Mouse (Mus musculus) MEL (cell line): ENCODE results near the gene Sdhaf1. TPM values are rescaled to one million over a fixed set of nuclear protein-coding genes. Genes with fewer than 3 reads are reported as not detected.

ENCODE experiments used
- DNase-seq: peaks from one replicate; pipeline ENCODE4 v3.0.0; 2011; ENCODE audit warnings: low read depth, low spot score
- H3K27ac ChIP-seq: 2 replicates; pipeline ENCODE4 v1.5.1; 2012; ENCODE audit warnings: low read depth, mild to moderate bottlenecking, control low read depth, low read length, moderate library complexity; ENCODE audit not compliant: control insufficient read depth
- H3K27me3 ChIP-seq, 2 experiments: fragments of 150-350 bp in 1 of 2; sonication (generic) in 1 of 2; 2 replicates each; pipeline ENCODE4 v1.6.1; 2012; ENCODE audit warnings: low read length in 2 of 2, mild to moderate bottlenecking in 2 of 2, improper control_type of control experiment in 1 of 2, moderate library complexity in 1 of 2; ENCODE audit not compliant: insufficient read depth in 2 of 2, control insufficient read depth in 1 of 2
- H3K36me3 ChIP-seq, 2 experiments: 2 replicates each; pipeline ENCODE4 v1.6.1; 2012 to 2014; ENCODE audit warnings: low read length in 2 of 2, improper control_type of control experiment in 1 of 2, inconsistent platforms in 1 of 2, mild to moderate bottlenecking in 1 of 2; ENCODE audit not compliant: insufficient read depth in 2 of 2, control insufficient read depth in 1 of 2
- H3K4me1 ChIP-seq, 2 experiments: fragments of 150-350 bp in 1 of 2; sonication (generic) in 1 of 2; 2 replicates each; pipeline ENCODE4 v1.6.1; 2012; ENCODE audit warnings: low read length in 2 of 2, improper control_type of control experiment in 1 of 2, mild to moderate bottlenecking in 1 of 2; ENCODE audit not compliant: insufficient read depth in 2 of 2, control insufficient read depth in 1 of 2
- H3K4me3 ChIP-seq, 2 experiments: fragments of 150-350 bp in 1 of 2; sonication (generic) in 1 of 2; 2 replicates each; pipeline ENCODE4 v1.5.1; 2012; ENCODE audit warnings: low read depth in 2 of 2, low read length in 2 of 2, mild to moderate bottlenecking in 2 of 2, moderate library complexity in 2 of 2, control low read depth in 1 of 2, improper control_type of control experiment in 1 of 2; ENCODE audit not compliant: control insufficient read depth in 1 of 2, insufficient read depth in 1 of 2
- H3K79me2 ChIP-seq: 2 replicates; pipeline ENCODE4 v1.6.1; 2012; ENCODE audit warnings: mild to moderate bottlenecking, low read length, moderate library complexity; ENCODE audit not compliant: control insufficient read depth, poor library complexity, insufficient read depth
- H3K9ac ChIP-seq: 2 replicates; pipeline ENCODE4 v1.6.1; 2012; ENCODE audit warnings: low read depth, mild to moderate bottlenecking, control low read depth, low read length, moderate library complexity; ENCODE audit not compliant: control insufficient read depth, poor library complexity, severe bottlenecking
- H3K9me3 ChIP-seq: fragments of 150-350 bp; sonication (generic); replicated peaks from 2 replicates; pipeline ENCODE4 v1.6.1; 2012; ENCODE audit warnings: mild to moderate bottlenecking, low read length, improper control_type of control experiment, moderate library complexity; ENCODE audit not compliant: insufficient read depth
- BHLHE40 ChIP-seq: IDR thresholded peaks from 2 replicates; pipeline ENCODE4 v1.6.1; 2012; ENCODE audit warnings: low read depth, mild to moderate bottlenecking, inconsistent platforms, low read length, improper control_type of control experiment, borderline replicate concordance
- CHD1 ChIP-seq: IDR thresholded peaks from 2 replicates; pipeline ENCODE4 v1.6.1; 2012; ENCODE audit warnings: low read depth, mild to moderate bottlenecking, inconsistent platforms, low read length, improper control_type of control experiment
- CHD2 ChIP-seq: IDR thresholded peaks from 2 replicates; pipeline ENCODE4 v1.6.1; 2011; ENCODE audit warnings: low read length, improper control_type of control experiment
- CTCF ChIP-seq, 3 experiments: IDR thresholded peaks in 2 of 3; conservative IDR thresholded peaks in 1 of 3; 2 replicates each; pipeline ENCODE4 v1.5.1; 2011 to 2012; ENCODE audit warnings: low read length in 3 of 3, low read depth in 2 of 3, mild to moderate bottlenecking in 2 of 3, improper control_type of control experiment in 1 of 3, inconsistent platforms in 1 of 3, mixed read lengths in 1 of 3, moderate library complexity in 1 of 3; ENCODE audit not compliant: control insufficient read depth in 1 of 3, insufficient read depth in 1 of 3, poor library complexity in 1 of 3, severe bottlenecking in 1 of 3
- ELF1 ChIP-seq: IDR thresholded peaks from 2 replicates; pipeline ENCODE4 v1.6.1; 2014; ENCODE audit warnings: low read depth, mild to moderate bottlenecking, inconsistent platforms, low read length, improper control_type of control experiment, moderate library complexity
- EP300 ChIP-seq, 2 experiments: IDR thresholded peaks; 2 replicates each; pipeline ENCODE4 v1.6.1; 2011; ENCODE audit warnings: improper control_type of control experiment in 2 of 2, low read length in 2 of 2, low read depth in 1 of 2, mild to moderate bottlenecking in 1 of 2
- ETS1 ChIP-seq: IDR thresholded peaks from 2 replicates; pipeline ENCODE4 v1.6.1; 2012; ENCODE audit warnings: low read depth, mild to moderate bottlenecking, inconsistent platforms, low read length, improper control_type of control experiment, moderate library complexity
- GABPA ChIP-seq: IDR thresholded peaks from 2 replicates; pipeline ENCODE4 v1.6.1; 2012; ENCODE audit warnings: low read depth, mild to moderate bottlenecking, inconsistent platforms, low read length, improper control_type of control experiment, moderate library complexity
- GATA1 ChIP-seq: IDR thresholded peaks from 2 replicates; pipeline ENCODE4 v1.6.1; 2011; ENCODE audit warnings: low read depth, low read length, improper control_type of control experiment
- JUND ChIP-seq: IDR thresholded peaks from 2 replicates; pipeline ENCODE4 v1.6.1; 2011; ENCODE audit warnings: low read depth, mild to moderate bottlenecking, improper control_type of control experiment, low read length
- KAT2A ChIP-seq: conservative IDR thresholded peaks from 2 replicates; pipeline ENCODE4 v1.6.1; 2012; ENCODE audit warnings: low read depth, low read length, improper control_type of control experiment, inconsistent platforms
- MAFK ChIP-seq: IDR thresholded peaks from 2 replicates; pipeline ENCODE4 v1.6.1; 2011; ENCODE audit warnings: low read depth, mild to moderate bottlenecking, low read length, improper control_type of control experiment, borderline replicate concordance
- MAZ ChIP-seq: IDR thresholded peaks from 2 replicates; pipeline ENCODE4 v1.6.1; 2012; ENCODE audit warnings: low read depth, mild to moderate bottlenecking, inconsistent platforms, low read length, improper control_type of control experiment
- MEF2A ChIP-seq: IDR thresholded peaks from 2 replicates; pipeline ENCODE4 v1.6.1; 2014; ENCODE audit warnings: low read depth, mild to moderate bottlenecking, inconsistent platforms, low read length, improper control_type of control experiment; ENCODE audit not compliant: poor library complexity, insufficient replicate concordance, severe bottlenecking; ENCODE audit errors: extremely low read depth
- MXI1 ChIP-seq: IDR thresholded peaks from 2 replicates; pipeline ENCODE4 v1.6.1; 2011; ENCODE audit warnings: mild to moderate bottlenecking, low read depth, low read length, improper control_type of control experiment
- MYC ChIP-seq: IDR thresholded peaks from 2 replicates; pipeline ENCODE4 v1.6.1; 2011; ENCODE audit warnings: low read depth, mild to moderate bottlenecking, low read length, improper control_type of control experiment, moderate library complexity
- NELFE ChIP-seq: IDR thresholded peaks from 2 replicates; pipeline ENCODE4 v1.6.1; 2011; ENCODE audit warnings: low read depth, low read length, improper control_type of control experiment
- NRF1 ChIP-seq: IDR thresholded peaks from 2 replicates; pipeline ENCODE4 v1.6.1; 2014; ENCODE audit warnings: low read depth, mild to moderate bottlenecking, inconsistent platforms, low read length, improper control_type of control experiment, moderate library complexity; ENCODE audit not compliant: poor library complexity, insufficient read depth, severe bottlenecking
- POLR2AphosphoS2 ChIP-seq: IDR thresholded peaks from 2 replicates; pipeline ENCODE4 v1.6.1; 2011; ENCODE audit warnings: low read length, improper control_type of control experiment
- RAD21 ChIP-seq: IDR thresholded peaks from 2 replicates; pipeline ENCODE4 v1.6.1; 2011; ENCODE audit warnings: mild to moderate bottlenecking, low read depth, low read length, improper control_type of control experiment
- RCOR1 ChIP-seq: IDR thresholded peaks from 2 replicates; pipeline ENCODE4 v1.6.1; 2012; ENCODE audit warnings: low read depth, mild to moderate bottlenecking, inconsistent platforms, low read length, improper control_type of control experiment
- SIN3A ChIP-seq: IDR thresholded peaks from 2 replicates; pipeline ENCODE4 v1.6.1; 2012; ENCODE audit warnings: low read length, improper control_type of control experiment, inconsistent platforms
- SMC3 ChIP-seq: IDR thresholded peaks from 2 replicates; pipeline ENCODE4 v1.6.1; 2011; ENCODE audit warnings: low read depth, low read length, improper control_type of control experiment
- TAL1 ChIP-seq: IDR thresholded peaks from 2 replicates; pipeline ENCODE4 v1.6.1; 2012; ENCODE audit warnings: mild to moderate bottlenecking, inconsistent platforms, low read length, moderate library complexity, mixed read lengths
- TBP ChIP-seq: IDR thresholded peaks from 2 replicates; pipeline ENCODE4 v1.8.0; 2011; ENCODE audit warnings: low read depth, low read length, improper control_type of control experiment
- TCF12 ChIP-seq: IDR thresholded peaks from 2 replicates; pipeline ENCODE4 v1.6.1; 2014; ENCODE audit warnings: low read depth, mild to moderate bottlenecking, inconsistent platforms, low read length, improper control_type of control experiment, moderate library complexity
- UBTF ChIP-seq: IDR thresholded peaks from 2 replicates; pipeline ENCODE4 v1.6.1; 2012; ENCODE audit warnings: low read depth, mild to moderate bottlenecking, inconsistent platforms, low read length, improper control_type of control experiment, moderate library complexity, borderline replicate concordance; ENCODE audit not compliant: insufficient read depth
- USF1 ChIP-seq: IDR thresholded peaks from 2 replicates; pipeline ENCODE4 v1.6.1; 2014; ENCODE audit warnings: low read depth, mild to moderate bottlenecking, inconsistent platforms, low read length, improper control_type of control experiment, moderate library complexity
- USF2 ChIP-seq, 2 experiments: IDR thresholded peaks; 2 replicates each; pipeline ENCODE4 v1.6.1; 2011 to 2012; ENCODE audit warnings: improper control_type of control experiment in 2 of 2, low read length in 2 of 2, borderline replicate concordance in 1 of 2, inconsistent platforms in 1 of 2, low read depth in 1 of 2, mild to moderate bottlenecking in 1 of 2; ENCODE audit not compliant: insufficient read depth in 1 of 2
- ZC3H11A ChIP-seq: IDR thresholded peaks from 2 replicates; pipeline ENCODE4 v1.6.1; 2012; ENCODE audit warnings: low read depth, mild to moderate bottlenecking, inconsistent platforms, low read length, improper control_type of control experiment
- ZMIZ1 ChIP-seq: IDR thresholded peaks from 2 replicates; pipeline ENCODE4 v1.6.1; 2012; ENCODE audit warnings: low read depth, mild to moderate bottlenecking, inconsistent platforms, low read length, improper control_type of control experiment, moderate library complexity
- ZNF384 ChIP-seq: IDR thresholded peaks from 2 replicates; pipeline ENCODE4 v1.6.1; 2012; ENCODE audit warnings: low read depth, mild to moderate bottlenecking, inconsistent platforms, low read length, improper control_type of control experiment
- polyA plus RNA-seq, 2 experiments: library from polyadenylated mRNA; stranded (reverse) in 1 of 2; unstranded in 1 of 2; fragments of >175 nt in 1 of 2; fragments of >200 nt in 1 of 2; gene quantifications; 2 replicates each; pipeline versions ENCODE4 v1.2.1 to v1.2.4; 2012; ENCODE audit warnings: low replicate concordance in 2 of 2, low read depth in 1 of 2; ENCODE audit not compliant: insufficient read length in 2 of 2, insufficient read depth in 1 of 2, missing spikeins in 1 of 2
- total RNA-seq: library from RNA; depleted of rRNA; stranded (reverse); fragments of 300-350 nt; gene quantifications from 2 replicates; pipeline ENCODE4 v1.2.3, GENCODE M21; 2012

Gene Sdhaf1
- total and polyA plus RNA-seq, 3 experiments: 4.3 to 8.1 TPM; not detected in 1

DNA sequence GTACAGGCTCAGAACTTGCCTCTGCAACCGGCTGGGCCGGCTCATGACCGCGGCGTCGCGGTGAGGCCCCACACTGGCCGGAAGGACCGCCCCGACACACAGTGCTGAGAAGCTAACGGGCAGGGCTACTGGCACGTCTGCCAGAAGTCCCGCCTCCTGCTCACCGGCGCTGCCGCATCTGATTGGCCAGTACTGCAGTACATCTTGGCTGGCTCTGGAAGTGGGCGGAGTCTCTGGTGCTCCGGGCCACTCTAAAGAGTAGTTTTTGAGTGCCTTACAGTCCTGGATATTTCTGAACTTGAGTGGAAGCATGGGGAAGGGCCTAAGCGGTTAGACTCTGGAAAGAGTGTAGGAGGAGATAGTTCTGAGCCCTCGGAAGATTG is 1.4 kb downstream of the Sdhaf1 start (continued):
- no peak for TF ChIP-seq GABPA
- TF ChIP-seq TBP: peak; percentile 82; the same call in 1 of the 2 replicates
- peak; percentile 49; the same call in 1 of the 2 replicates for TF ChIP-seq NRF1
- peak; percentile 75 for TF ChIP-seq SIN3A
- TF ChIP-seq MAZ: 0 out of 2 replicates have a peak, but pooled peaks have one; percentile 42
- no peak for TF ChIP-seq ZNF384
- TF ChIP-seq RCOR1: no peak
- TF ChIP-seq MEF2A: no peak
- peak; percentile 64 for TF ChIP-seq TCF12
- no peak for TF ChIP-seq RAD21
- peak; percentile 86 for TF ChIP-seq POLR2AphosphoS2
- TF ChIP-seq TAL1: no peak
- peak; percentile 85 for TF ChIP-seq NELFE
- TF ChIP-seq ZMIZ1: peak; percentile 84
- TF ChIP-seq UBTF: no peak
- TF ChIP-seq ETS1: no peak
- no peak for TF ChIP-seq ZC3H11A
- TF ChIP-seq, all 39 proteins: peak for 16

GRCm38 (mm10) chr7:30321539-30322284 is 2.0 kb downstream of the Sdhaf1 start, which contains the start of gene E130208F15Rik:
E130208F15Rik (plus strand) TSS chr7:30321740.
- H3K79me2 ChIP-seq: peaks cover 7% of the 10 kb centered on the region; the same call in 1 of the 2 replicates
- H3K4me3 ChIP-seq: peak within 1 kb of the TSS; percentile 78 to 79
- H3K4me1 ChIP-seq: peaks cover 0 to 7% of the 10 kb centered on the region in 2 experiments; a peak in 2 of 4 replicates
- DNase-seq: peak; percentile 95
- H3K27ac ChIP-seq: peak within 1 kb of the TSS; percentile 85
- H3K36me3 ChIP-seq: peaks cover 0 to 10% of the 10 kb centered on the region in 2 experiments; a peak in 2 of 4 replicates
- H3K27me3 ChIP-seq: no peaks in the 10 kb centered on the region
- H3K9ac ChIP-seq: peak within 1 kb of the TSS; percentile 89
- no peaks in the 10 kb centered on the region for H3K9me3 ChIP-seq
- no peak; the same call in 1 of the 2 replicates for TF ChIP-seq POLR2AphosphoS2
- no peak for TF ChIP-seq USF2 (IDR thresholded peaks at IDR 0.05; ENCODE audit: borderline replicate concordance in 1 of 2, insufficient read depth in 1 of 2, low read depth in 1 of 2, low read length in 2 of 2)
- no peak for TF ChIP-seq JUND
- no peak for TF ChIP-seq USF1
- no peak for TF ChIP-seq EP300 (IDR thresholded peaks at IDR 0.05; ENCODE audit: low read depth in 1 of 2, low read length in 2 of 2)
- TF ChIP-seq NELFE: no peak; the same call in 1 of the 2 replicates
- TF ChIP-seq ELF1: no peak
- no peak for TF ChIP-seq CTCF (IDR thresholded peaks at IDR 0.05 in 2 of 3, conservative IDR thresholded peaks at IDR 0.05 in 1 of 3; ENCODE audit: control insufficient read depth in 1 of 3, insufficient read depth in 1 of 3, low read depth in 2 of 3, low read length in 3 of 3, poor library complexity in 1 of 3, severe bottlenecking in 1 of 3)
- no peak for TF ChIP-seq MEF2A
- TF ChIP-seq SMC3: no peak
- TF ChIP-seq ETS1: no peak
- no peak; the same call in 1 of the 2 replicates for TF ChIP-seq MXI1
- 0 out of 2 replicates have a peak, but pooled peaks have one; percentile 38 for TF ChIP-seq MYC
- no peak for TF ChIP-seq GABPA
- TF ChIP-seq CHD2: no peak
- TF ChIP-seq TAL1: no peak
- TF ChIP-seq SIN3A: no peak; the same call in none of the 2 replicates
- no peak for TF ChIP-seq ZC3H11A
- TF ChIP-seq CHD1: no peak
- TF ChIP-seq RCOR1: no peak
- TF ChIP-seq BHLHE40: no peak
- TF ChIP-seq MAFK: no peak
- TF ChIP-seq KAT2A: no peak
- TF ChIP-seq GATA1: no peak
